Mouse (Mus musculus): Measurements from ENCODE around the gene Zfp219. TPM values are rescaled to one million over a fixed set of nuclear protein-coding genes. Genes with fewer than 3 reads are reported as not detected.

The Zfp219 gene
- polyA plus RNA-seq, 1 experiment, result 87.6 TPM

GRCm38 (mm10) chr14:52013021-52013610, 7.4 kb downstream of the Zfp219 start:
- TF ChIP-seq POLR2A (IDR thresholded peaks at IDR 0.05; ENCODE audit: borderline replicate concordance, extremely low read depth, low read depth, low read length) (no peak), CTCF (IDR thresholded peaks at IDR 0.05; ENCODE audit: insufficient read depth, low read length) (no peak)
- Histone ChIP-seq H3K4me3 (replicated peaks; ENCODE audit: extremely low read depth, low read depth, low read length) (no peak overlapping the region), H3K4me1 (ENCODE audit: control insufficient read depth, insufficient read depth, low read length) (peaks cover 15% of the 10 kb centered on the region)
- DNase-seq, result no peak
- 72% methylated on average over 8 of the region's 8 CpGs for WGBS

GRCm38 (mm10) chr14:52012553-52012952, 8.0 kb downstream of the Zfp219 start:
- WGBS, result 79% methylated on average over 5 of the region's 5 CpGs
- TF ChIP-seq POLR2A (IDR thresholded peaks at IDR 0.05; ENCODE audit: borderline replicate concordance, extremely low read depth, low read depth, low read length), result no peak
- no peak for TF ChIP-seq CTCF (IDR thresholded peaks at IDR 0.05; ENCODE audit: insufficient read depth, low read length)

GRCm38 (mm10) chr14:52012085-52012484, 8.4 kb downstream of the Zfp219 start:
- WGBS, result 45% methylated on average over 4 of the region's 4 CpGs
- H3K4me3 ChIP-seq (replicated peaks; ENCODE audit: extremely low read depth, low read depth, low read length), result no peak overlapping the region
- TF ChIP-seq CTCF (IDR thresholded peaks at IDR 0.05; ENCODE audit: insufficient read depth, low read length) (no peak), POLR2A (IDR thresholded peaks at IDR 0.05; ENCODE audit: borderline replicate concordance, extremely low read depth, low read depth, low read length) (no peak)
- peaks cover 15% of the 10 kb centered on the region for H3K4me1 ChIP-seq (ENCODE audit: control insufficient read depth, insufficient read depth, low read length)
- no peak for DNase-seq

More at GRCm38 (mm10) chr14:52012553-52012952, 8.0 kb downstream of the Zfp219 start:
- Histone ChIP-seq H3K4me3 (replicated peaks; ENCODE audit: extremely low read depth, low read depth, low read length) (no peak overlapping the region), H3K4me1 (ENCODE audit: control insufficient read depth, insufficient read depth, low read length) (peaks cover 15% of the 10 kb centered on the region)
- DNase-seq, result no peak

- DNase-seq, result no peak
- 77% methylated on average over 1 of the region's 1 CpGs for WGBS
- Histone ChIP-seq H3K4me3 (replicated peaks; ENCODE audit: extremely low read depth, low read depth, low read length) (no peak overlapping the region), H3K4me1 (ENCODE audit: control insufficient read depth, insufficient read depth, low read length) (peaks cover 15% of the 10 kb centered on the region)
- TF ChIP-seq POLR2A (IDR thresholded peaks at IDR 0.05; ENCODE audit: borderline replicate concordance, extremely low read depth, low read depth, low read length) (no peak), CTCF (IDR thresholded peaks at IDR 0.05; ENCODE audit: insufficient read depth, low read length) (no peak)
Observed at GRCm38 (mm10) chr14:52011683-52012082, 8.8 kb downstream of the Zfp219 start.

- no peak for TF ChIP-seq CTCF (IDR thresholded peaks at IDR 0.05; ENCODE audit: insufficient read depth, low read length)
- no peak for TF ChIP-seq POLR2A (IDR thresholded peaks at IDR 0.05; ENCODE audit: borderline replicate concordance, extremely low read depth, low read depth, low read length)
- Histone ChIP-seq H3K4me1 (ENCODE audit: control insufficient read depth, insufficient read depth, low read length) (peaks cover 10% of the 10 kb centered on the region), H3K4me3 (replicated peaks; ENCODE audit: extremely low read depth, low read depth, low read length) (no peak overlapping the region)
- WGBS, result 22% methylated on average over 9 of the region's 9 CpGs
- DNase-seq, result no peak
Observed at GRCm38 (mm10) chr14:52010446-52011111, 10.0 kb downstream of the Zfp219 start.

GRCm38 (mm10) chr14:52009841-52010240, 10.7 kb downstream of the Zfp219 start:
- WGBS, result 84% methylated on average over 6 of the region's 6 CpGs
- peaks cover 7% of the 10 kb centered on the region for H3K4me1 ChIP-seq (ENCODE audit: control insufficient read depth, insufficient read depth, low read length)
- no peak for DNase-seq
- TF ChIP-seq POLR2A (IDR thresholded peaks at IDR 0.05; ENCODE audit: borderline replicate concordance, extremely low read depth, low read depth, low read length) (no peak), CTCF (IDR thresholded peaks at IDR 0.05; ENCODE audit: insufficient read depth, low read length) (no peak)
- H3K4me3 ChIP-seq (replicated peaks; ENCODE audit: extremely low read depth, low read depth, low read length), result no peak overlapping the region

- no peak overlapping the region for H3K4me3 ChIP-seq (replicated peaks; ENCODE audit: extremely low read depth, low read depth, low read length)
- no peak for TF ChIP-seq POLR2A (IDR thresholded peaks at IDR 0.05; ENCODE audit: borderline replicate concordance, extremely low read depth, low read depth, low read length)
- no peak for TF ChIP-seq CTCF (IDR thresholded peaks at IDR 0.05; ENCODE audit: insufficient read depth, low read length)
- H3K4me1 ChIP-seq (ENCODE audit: control insufficient read depth, insufficient read depth, low read length), result peaks cover 7% of the 10 kb centered on the region
- no peak for DNase-seq
- 77% methylated on average over 26 of the region's 26 CpGs for WGBS
Observed at GRCm38 (mm10) chr14:52009361-52009760, 11.2 kb downstream of the Zfp219 start.

- DNase-seq, result peak; percentile 90
- WGBS, result 50% methylated on average over 38 of the region's 38 CpGs
- TF ChIP-seq CTCF (IDR thresholded peaks at IDR 0.05; ENCODE audit: insufficient read depth, low read length) (peak; percentile 97), POLR2A (IDR thresholded peaks at IDR 0.05; ENCODE audit: borderline replicate concordance, extremely low read depth, low read depth, low read length) (peak; percentile 12; the same call in 1 of the 2 replicates)
- no peak overlapping the region for H3K4me3 ChIP-seq (replicated peaks; ENCODE audit: extremely low read depth, low read depth, low read length)
- H3K4me1 ChIP-seq (ENCODE audit: control insufficient read depth, insufficient read depth, low read length), result peaks cover 5% of the 10 kb centered on the region
Observed at GRCm38 (mm10) chr14:52008321-52009203, 12.0 kb downstream of the Zfp219 start.

GRCm38 (mm10) chr14:52006771-52007170, 13.8 kb downstream of the Zfp219 start:
- Histone ChIP-seq H3K4me1 (ENCODE audit: control insufficient read depth, insufficient read depth, low read length) (peaks cover 4% of the 10 kb centered on the region), H3K4me3 (replicated peaks; ENCODE audit: extremely low read depth, low read depth, low read length) (no peak overlapping the region)
- DNase-seq, result no peak
- 92% methylated on average over 23 of the region's 23 CpGs for WGBS
- TF ChIP-seq CTCF (IDR thresholded peaks at IDR 0.05; ENCODE audit: insufficient read depth, low read length), result no peak
- no peak for TF ChIP-seq POLR2A (IDR thresholded peaks at IDR 0.05; ENCODE audit: borderline replicate concordance, extremely low read depth, low read depth, low read length)
